Mouse (Mus musculus) liver, embryonic 14.5 days (tissue): ENCODE results near the gene Tor1aip1. TPM values are rescaled to one million over a fixed set of nuclear protein-coding genes. Genes with fewer than 3 reads are reported as not detected.

ENCODE experiments used
- ATAC-seq: fragments of 200-750 bp; cut with Nextera tagmentation; 2 replicates; pipeline ENCODE4 v1.8.0; 2017; ENCODE audit warnings: moderate number of reproducible peaks, mild to moderate bottlenecking, moderate library complexity; ENCODE audit not compliant: insufficient read depth
- DNase-seq, 3 experiments: peaks; one replicate each; pipeline ENCODE4 v3.0.0-alpha.2; 2012 to 2013; ENCODE audit warnings: low read depth in 3 of 3, low spot score in 3 of 3
- H3K27ac ChIP-seq: fragments of 300-500 bp; sonication (generic); 2 replicates; pipeline ENCODE4 v1.5.1; 2014; ENCODE audit warnings: moderate library complexity, mild to moderate bottlenecking, control low read depth, inconsistent platforms
- H3K27me3 ChIP-seq: fragments of 300-500 bp; sonication (generic); 2 replicates; pipeline ENCODE4 v1.6.1; 2014; ENCODE audit warnings: mild to moderate bottlenecking, low read length, moderate library complexity; ENCODE audit not compliant: control insufficient read depth, insufficient read depth
- H3K36me3 ChIP-seq: fragments of 300-500 bp; sonication (generic); replicated peaks from 2 replicates; pipeline ENCODE4 v1.6.1; 2014; ENCODE audit warnings: low read depth; ENCODE audit not compliant: control insufficient read depth, insufficient read depth
- H3K4me1 ChIP-seq, 2 experiments: fragments of 200-500 bp in 1 of 2; fragments of 300-500 bp in 1 of 2; sonication (generic) in 1 of 2; replicated peaks; 2 replicates each; pipeline ENCODE4 v1.6.1; 2012 to 2014; ENCODE audit warnings: antibody characterized with exemption in 1 of 2, inconsistent platforms in 1 of 2, low read length in 1 of 2; ENCODE audit not compliant: control insufficient read depth in 2 of 2, insufficient read depth in 2 of 2
- H3K4me2 ChIP-seq: fragments of 300-500 bp; sonication (generic); 2 replicates; pipeline ENCODE4 v1.6.1; 2014; ENCODE audit warnings: low read depth, mild to moderate bottlenecking, control low read depth, moderate library complexity
- H3K4me3 ChIP-seq, 2 experiments: fragments of 200-500 bp in 1 of 2; fragments of 300-500 bp in 1 of 2; sonication (generic) in 1 of 2; 2 replicates each; pipeline ENCODE4 v1.5.1; 2012 to 2014; ENCODE audit warnings: low read depth in 2 of 2, low read length in 2 of 2, mild to moderate bottlenecking in 2 of 2, control low read depth in 1 of 2, inconsistent platforms in 1 of 2, moderate library complexity in 1 of 2; ENCODE audit not compliant: insufficient read depth in 1 of 2
- H3K9ac ChIP-seq: fragments of 300-500 bp; sonication (generic); replicated peaks from 2 replicates; pipeline ENCODE4 v1.6.1; 2014; ENCODE audit warnings: mild to moderate bottlenecking, control low read depth, moderate library complexity
- H3K9me3 ChIP-seq: fragments of 300-500 bp; sonication (generic); 2 replicates; pipeline ENCODE4 v1.6.1; 2016; ENCODE audit warnings: low read length, mixed read lengths; ENCODE audit not compliant: control insufficient read depth
- CTCF ChIP-seq: IDR thresholded peaks from 2 replicates; pipeline ENCODE4 v1.5.1; 2016; ENCODE audit warnings: antibody characterized with exemption, low read depth, control low read depth
- EP300 ChIP-seq: IDR thresholded peaks from 2 replicates; pipeline ENCODE4 v1.6.1; 2016; ENCODE audit warnings: antibody characterized with exemption, low read depth
- WGBS: fragments of 180-500 bp; shearing (Covaris S2); extraction: QIAGEN DNeasy Blood & Tissue Kit; methylation state at CpG from one replicate; pipeline ENCODE4 v1.1.7; 2014; ENCODE audit not compliant: insufficient replicate concordance; 5-methylcytosine and 5-hydroxymethylcytosine counted together
- polyA plus RNA-seq, 2 experiments: library from polyadenylated mRNA; depleted of rRNA in 1 of 2; stranded (reverse) in 1 of 2; unstranded in 1 of 2; fragments of >200 nt; fragmentation: Nextera tagmentation in 1 of 2; extraction: Ambion mirVana in 1 of 2; gene quantifications; 2 replicates each; pipeline versions ENCODE4 v1.2.1 to v1.2.3; 2012 to 2014

Gene Tor1aip1
- polyA plus RNA-seq, 2 experiments = 6.4 to 20.9 TPM

DNA sequence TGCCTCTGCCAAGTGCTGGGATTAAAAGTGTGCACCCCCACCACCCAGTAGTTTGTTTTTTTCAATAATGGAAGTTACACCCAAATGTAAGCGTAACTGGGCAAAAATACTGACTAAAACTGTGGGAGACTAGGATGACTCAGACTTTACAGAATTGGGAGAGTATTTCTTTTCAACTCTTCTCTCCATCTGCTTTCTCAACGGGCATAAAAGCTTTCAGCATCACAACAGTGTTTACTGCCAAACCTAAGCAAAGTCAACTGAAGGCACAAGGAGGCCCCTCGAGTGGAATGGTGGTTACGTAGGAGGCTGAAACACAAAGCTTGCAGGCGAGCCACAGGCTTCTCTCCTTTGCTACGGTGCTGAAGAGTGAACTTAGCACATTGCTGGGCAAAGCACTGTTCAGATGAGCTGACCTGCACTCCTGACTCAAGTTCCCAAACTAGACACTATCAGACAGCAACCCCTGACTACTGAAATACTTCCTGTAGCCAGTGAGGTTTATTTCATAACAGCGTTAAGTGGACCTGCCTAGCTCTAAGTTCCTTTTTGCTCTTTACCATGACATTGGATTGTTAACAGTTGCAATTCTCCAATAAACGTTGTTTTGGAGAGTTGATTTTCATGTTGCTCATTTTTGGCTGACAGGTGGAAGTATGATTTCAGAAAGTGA lies 11.3 kb downstream of the Tor1aip1 start:
- Histone ChIP-seq H3K27ac (no peak overlapping the region), H3K27me3 (no peaks in the 10 kb centered on the region), H3K9me3 (no peaks in the 10 kb centered on the region), H3K36me3 (peaks cover 28% of the 10 kb centered on the region), H3K4me2 (no peak overlapping the region), H3K4me3 (no peak overlapping the region), H3K9ac (no peak overlapping the region), H3K4me1 (no peaks in the 10 kb centered on the region)
- WGBS = 65% methylated on average over 8 of the region's 8 CpGs
- DNase-seq = no peak
- TF ChIP-seq EP300 = no peak
- no peak for TF ChIP-seq CTCF
- no peak for ATAC-seq

DNA sequence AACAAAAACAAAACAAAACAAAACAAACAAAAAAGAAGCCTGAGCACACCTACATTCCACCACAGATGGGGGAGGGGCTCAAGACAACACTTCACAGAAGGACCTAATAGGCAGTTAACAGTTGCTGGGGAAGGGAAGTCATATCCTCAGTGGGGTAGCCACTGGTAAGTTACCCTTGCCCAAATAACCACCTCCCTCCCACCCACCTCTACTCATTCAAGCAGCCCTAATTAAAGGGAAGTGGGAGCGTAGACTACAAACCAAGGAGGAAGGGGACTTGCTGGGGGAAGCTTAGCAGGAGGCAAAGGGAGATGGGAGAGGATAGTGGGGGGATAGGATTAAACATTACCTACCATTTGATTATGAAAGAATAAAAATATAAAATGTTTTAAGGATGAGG lies 15.9 kb downstream of the Tor1aip1 start:
- Histone ChIP-seq H3K9ac (no peak overlapping the region), H3K36me3 (peaks cover 39% of the 10 kb centered on the region), H3K27me3 (no peaks in the 10 kb centered on the region), H3K4me1 (no peaks in the 10 kb centered on the region), H3K4me2 (no peak overlapping the region), H3K9me3 (no peaks in the 10 kb centered on the region), H3K4me3 (no peak overlapping the region), H3K27ac (no peak overlapping the region)
- no peak for TF ChIP-seq EP300
- TF ChIP-seq CTCF = no peak
- 100% methylated on average over 1 of the region's 1 CpGs for WGBS
- DNase-seq = no peak
- ATAC-seq = no peak

DNA sequence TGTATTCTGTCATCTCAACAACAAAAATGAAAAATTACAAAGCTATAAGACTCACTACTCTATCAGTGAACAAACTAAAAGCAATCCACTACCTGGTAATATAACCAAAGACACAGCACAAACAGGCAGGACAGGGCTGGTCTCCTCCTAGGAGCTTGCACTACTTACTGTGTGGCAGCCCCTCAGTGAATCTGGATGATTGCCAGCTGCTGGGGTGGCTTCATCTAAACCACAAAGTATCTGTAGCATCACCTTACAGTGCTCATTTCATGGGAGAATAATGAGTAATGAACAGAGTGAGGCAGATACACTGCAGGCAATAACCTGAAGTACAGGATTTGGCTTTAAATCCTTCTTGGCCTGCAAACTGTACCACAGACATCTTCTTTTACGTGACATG lies 16.5 kb downstream of the Tor1aip1 start:
- DNase-seq (no peak), ATAC-seq (no peak)
- H3K36me3 ChIP-seq = peaks cover 40% of the 10 kb centered on the region
- H3K4me3 ChIP-seq = no peak overlapping the region
- WGBS = 83% methylated on average over 1 of the region's 1 CpGs
- no peaks in the 10 kb centered on the region for H3K9me3 ChIP-seq
- no peak overlapping the region for H3K9ac ChIP-seq
- no peaks in the 10 kb centered on the region for H3K27me3 ChIP-seq
- no peak overlapping the region for H3K27ac ChIP-seq
- no peak for TF ChIP-seq CTCF
- no peak for TF ChIP-seq EP300
- H3K4me2 ChIP-seq = no peak overlapping the region
- H3K4me1 ChIP-seq = no peaks in the 10 kb centered on the region

DNA sequence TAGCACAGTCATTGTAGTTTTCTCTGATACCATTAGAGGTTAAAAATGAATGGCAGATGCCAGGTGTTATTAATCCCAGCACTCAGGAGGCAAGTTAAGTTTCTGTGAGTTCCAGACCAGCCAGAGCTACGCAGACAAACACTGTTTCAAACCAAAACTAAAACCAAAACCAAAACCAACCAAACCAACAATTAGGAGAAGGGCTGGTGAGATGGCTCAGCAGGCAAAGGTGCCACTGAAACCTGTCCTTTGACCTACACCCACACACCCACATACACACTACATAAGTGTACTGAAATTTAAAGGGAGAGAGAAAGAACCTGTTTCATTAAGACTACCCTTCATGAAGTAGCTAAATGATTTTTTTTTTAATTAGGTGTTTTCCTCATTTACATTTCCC lies 27.3 kb downstream of the Tor1aip1 start:
- Histone ChIP-seq H3K27me3 (no peaks in the 10 kb centered on the region), H3K9ac (no peak overlapping the region), H3K4me2 (no peak overlapping the region), H3K9me3 (no peaks in the 10 kb centered on the region), H3K4me3 (no peak overlapping the region), H3K36me3 (peaks cover 33% of the 10 kb centered on the region), H3K27ac (no peak overlapping the region), H3K4me1 (no peaks in the 10 kb centered on the region)
- no peak for ATAC-seq
- WGBS = 95% methylated on average over 1 of the region's 1 CpGs
- TF ChIP-seq EP300 (no peak), CTCF (no peak)
- DNase-seq = no peak

DNA sequence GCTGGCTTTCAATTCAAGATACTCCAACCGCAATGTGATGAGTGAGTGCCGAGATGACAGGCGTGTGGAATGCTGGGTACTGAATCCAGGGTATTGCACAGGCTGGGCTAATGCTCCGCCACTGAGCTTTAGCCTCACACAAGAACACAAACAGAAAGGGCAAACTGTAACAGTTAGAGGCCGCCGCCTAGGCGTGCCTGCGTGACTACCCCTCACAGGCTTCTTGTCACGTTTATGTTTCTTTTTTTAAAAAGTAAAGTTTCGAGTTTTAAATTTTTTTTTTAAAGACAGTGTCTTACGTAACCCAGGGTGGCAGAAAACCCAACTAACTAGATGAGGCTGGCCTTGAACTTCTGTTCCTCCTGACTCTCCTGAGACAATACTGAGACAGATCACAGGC lies 30.4 kb downstream of the Tor1aip1 start:
- Histone ChIP-seq H3K27me3 (no peaks in the 10 kb centered on the region), H3K4me3 (no peak overlapping the region), H3K4me1 (no peaks in the 10 kb centered on the region), H3K27ac (no peak overlapping the region), H3K4me2 (no peak overlapping the region), H3K36me3 (peaks cover 26% of the 10 kb centered on the region), H3K9me3 (no peaks in the 10 kb centered on the region), H3K9ac (no peak overlapping the region)
- 79% methylated on average over 11 of the region's 11 CpGs for WGBS
- DNase-seq = no peak
- TF ChIP-seq CTCF (no peak), EP300 (no peak)
- no peak for ATAC-seq
